Mouse (Mus musculus) myocyte (in vitro differentiated cells): ENCODE measurements around the gene Ptpro. TPM values are rescaled to one million over a fixed set of nuclear protein-coding genes. Genes with fewer than 3 reads are reported as not detected.

Experiments
- H3K27me3 ChIP-seq: one replicate; pipeline ENCODE4 v1.6.1; 2011; ENCODE audit not compliant: control insufficient read depth, insufficient read depth, insufficient read length
- H3K36me3 ChIP-seq: one replicate; pipeline ENCODE4 v1.6.1; 2011; ENCODE audit not compliant: control insufficient read depth, insufficient read depth
- H3K4me2 ChIP-seq: one replicate; pipeline ENCODE4 v1.6.1; 2011; ENCODE audit warnings: low read depth, control low read depth
- H3K4me3 ChIP-seq: one replicate; pipeline ENCODE4 v1.5.1; 2011; ENCODE audit warnings: mild to moderate bottlenecking, control low read depth, moderate library complexity
- H3K79me2 ChIP-seq: one replicate; pipeline ENCODE4 v1.6.1; 2011; ENCODE audit not compliant: control insufficient read depth, insufficient read depth
- H3ac ChIP-seq: one replicate; pipeline ENCODE4 v1.6.1; 2011; ENCODE audit not compliant: control insufficient read depth, insufficient read length
- CEBPB ChIP-seq: IDR thresholded peaks from 2 replicates; pipeline ENCODE4 v1.6.1; 2011; ENCODE audit warnings: mild to moderate bottlenecking, moderate library complexity; ENCODE audit not compliant: poor library complexity, insufficient read depth, severe bottlenecking
- E2F4 ChIP-seq: IDR thresholded peaks from one replicate; pipeline ENCODE4 v1.6.1; 2011; ENCODE audit warnings: mild to moderate bottlenecking, control low read depth, moderate library complexity; ENCODE audit not compliant: insufficient read depth
- MAX ChIP-seq: IDR thresholded peaks from one replicate; pipeline ENCODE4 v1.6.1; 2011; ENCODE audit warnings: low read depth, mild to moderate bottlenecking, control low read depth
- MYOD1 ChIP-seq, 3 experiments: IDR thresholded peaks; one replicate each; pipeline ENCODE4 v1.6.1; 2011; ENCODE audit warnings: control low read depth in 2 of 3, low read depth in 2 of 3, mild to moderate bottlenecking in 2 of 3, moderate library complexity in 1 of 3; ENCODE audit not compliant: insufficient read length in 2 of 3, control insufficient read depth in 1 of 3
- MYOG ChIP-seq, 3 experiments: IDR thresholded peaks; one replicate each; pipeline ENCODE4 v1.6.1; 2011; ENCODE audit warnings: control low read depth in 2 of 3, low read depth in 2 of 3, mild to moderate bottlenecking in 2 of 3; ENCODE audit not compliant: insufficient read length in 2 of 3, control insufficient read depth in 1 of 3, insufficient read depth in 1 of 3
- POLR2A ChIP-seq: IDR thresholded peaks from one replicate; pipeline ENCODE4 v1.6.1; 2011; ENCODE audit warnings: low read depth, mild to moderate bottlenecking, control low read depth, moderate library complexity; ENCODE audit not compliant: insufficient read length
- POLR2AphosphoS2 ChIP-seq: IDR thresholded peaks from one replicate; pipeline ENCODE4 v1.6.1; 2011; ENCODE audit warnings: low read depth, control low read depth; ENCODE audit not compliant: insufficient read length
- REST ChIP-seq: IDR thresholded peaks from one replicate; pipeline ENCODE4 v1.6.1; 2011; ENCODE audit warnings: mild to moderate bottlenecking, control low read depth, moderate library complexity; ENCODE audit not compliant: insufficient read depth, insufficient read length
- SRF ChIP-seq: IDR thresholded peaks from one replicate; pipeline ENCODE4 v1.6.1; 2011; ENCODE audit warnings: low read depth; ENCODE audit not compliant: control insufficient read depth, insufficient read length
- TCF12 ChIP-seq: IDR thresholded peaks from one replicate; pipeline ENCODE4 v1.6.1; 2011; ENCODE audit warnings: mild to moderate bottlenecking, control low read depth; ENCODE audit not compliant: poor library complexity, insufficient read depth, severe bottlenecking
- TCF3 ChIP-seq: IDR thresholded peaks from one replicate; pipeline ENCODE4 v1.6.1; 2011; ENCODE audit warnings: low read depth, control low read depth; ENCODE audit not compliant: insufficient read length
- USF1 ChIP-seq: IDR thresholded peaks from one replicate; pipeline ENCODE4 v1.6.1; 2011; ENCODE audit warnings: low read depth, mild to moderate bottlenecking, control low read depth, moderate library complexity
- polyA plus RNA-seq: library from polyadenylated mRNA; unstranded; fragments of >200 nt; fragmentation: generic; extraction: Trizol; gene quantifications from one replicate; pipeline ENCODE4 v1.2.1, GENCODE M21; 2012; ENCODE audit warnings: missing spikeins

The Ptpro gene
- polyA plus RNA-seq, 1 experiment = not detected

- Histone ChIP-seq H3K27me3 (peaks cover 5% of the 10 kb centered on the region), H3K36me3 (no peaks in the 10 kb centered on the region), H3K79me2 (no peaks in the 10 kb centered on the region), H3K4me3 (no peak overlapping the region), H3K4me2 (no peak overlapping the region), H3ac (no peak overlapping the region)
- TF ChIP-seq REST (no peak), POLR2A (no peak), POLR2AphosphoS2 (no peak), CEBPB (no peak), E2F4 (no peak), USF1 (no peak), MYOD1 (IDR thresholded peaks at IDR 0.05; ENCODE audit: control insufficient read depth in 1 of 3, insufficient read length in 2 of 3, low read depth in 2 of 3) (no peak), MYOG (IDR thresholded peaks at IDR 0.05; ENCODE audit: control insufficient read depth in 1 of 3, insufficient read depth in 1 of 3, insufficient read length in 2 of 3, low read depth in 2 of 3) (no peak), SRF (no peak), MAX (no peak), TCF12 (no peak), TCF3 (no peak)
These were observed 160.9 kb downstream of the Ptpro start for GRCm38 (mm10) chr6:137413045-137413444.

- H3K4me2 ChIP-seq = no peak overlapping the region
- H3ac ChIP-seq = no peak overlapping the region
- H3K36me3 ChIP-seq = no peaks in the 10 kb centered on the region
- H3K27me3 ChIP-seq = no peaks in the 10 kb centered on the region
- H3K4me3 ChIP-seq = no peak overlapping the region
- no peak for TF ChIP-seq E2F4
- no peak for TF ChIP-seq MYOD1 (IDR thresholded peaks at IDR 0.05; ENCODE audit: control insufficient read depth in 1 of 3, insufficient read length in 2 of 3, low read depth in 2 of 3)
- TF ChIP-seq TCF3 = no peak
- TF ChIP-seq USF1 = no peak
- TF ChIP-seq MAX = no peak
- TF ChIP-seq CEBPB = no peak
- TF ChIP-seq POLR2AphosphoS2 = no peak
- no peak for TF ChIP-seq TCF12
- no peak for TF ChIP-seq MYOG (IDR thresholded peaks at IDR 0.05; ENCODE audit: control insufficient read depth in 1 of 3, insufficient read depth in 1 of 3, insufficient read length in 2 of 3, low read depth in 2 of 3)
- TF ChIP-seq REST = no peak
- no peak for TF ChIP-seq SRF
- no peak for TF ChIP-seq POLR2A
- no peaks in the 10 kb centered on the region for H3K79me2 ChIP-seq
These were observed 162.6 kb downstream of the Ptpro start for GRCm38 (mm10) chr6:137414531-137415405.

- H3K27me3 ChIP-seq = no peaks in the 10 kb centered on the region
- H3K79me2 ChIP-seq = no peaks in the 10 kb centered on the region
- no peaks in the 10 kb centered on the region for H3K36me3 ChIP-seq
- TF ChIP-seq POLR2A = no peak
- no peak for TF ChIP-seq SRF
- no peak for TF ChIP-seq CEBPB
- no peak for TF ChIP-seq TCF12
- no peak for TF ChIP-seq TCF3
- TF ChIP-seq MYOG (IDR thresholded peaks at IDR 0.05; ENCODE audit: control insufficient read depth in 1 of 3, insufficient read depth in 1 of 3, insufficient read length in 2 of 3, low read depth in 2 of 3) = no peak
- TF ChIP-seq USF1 = no peak
- no peak for TF ChIP-seq POLR2AphosphoS2
- no peak for TF ChIP-seq MYOD1 (IDR thresholded peaks at IDR 0.05; ENCODE audit: control insufficient read depth in 1 of 3, insufficient read length in 2 of 3, low read depth in 2 of 3)
- no peak for TF ChIP-seq REST
- H3K4me2 ChIP-seq = no peak overlapping the region
- H3ac ChIP-seq = no peak overlapping the region
- H3K4me3 ChIP-seq = no peak overlapping the region
These were observed 170.7 kb downstream of the Ptpro start for GRCm38 (mm10) chr6:137422777-137423176.

- no peak overlapping the region for H3ac ChIP-seq
- no peak overlapping the region for H3K4me3 ChIP-seq
- TF ChIP-seq USF1 = no peak
- no peak for TF ChIP-seq REST
- TF ChIP-seq E2F4 = no peak
- TF ChIP-seq MYOD1 (IDR thresholded peaks at IDR 0.05; ENCODE audit: control insufficient read depth in 1 of 3, insufficient read length in 2 of 3, low read depth in 2 of 3) = no peak
- TF ChIP-seq POLR2AphosphoS2 = no peak
- TF ChIP-seq MAX = no peak
- no peak for TF ChIP-seq TCF12
- TF ChIP-seq TCF3 = no peak
- no peak for TF ChIP-seq MYOG (IDR thresholded peaks at IDR 0.05; ENCODE audit: control insufficient read depth in 1 of 3, insufficient read depth in 1 of 3, insufficient read length in 2 of 3, low read depth in 2 of 3)
- TF ChIP-seq SRF = no peak
- TF ChIP-seq POLR2A = no peak
- TF ChIP-seq CEBPB = no peak
- H3K27me3 ChIP-seq = no peaks in the 10 kb centered on the region
- H3K36me3 ChIP-seq = no peaks in the 10 kb centered on the region
- H3K4me2 ChIP-seq = no peak overlapping the region
- H3K79me2 ChIP-seq = no peaks in the 10 kb centered on the region
These were observed 171.7 kb downstream of the Ptpro start for GRCm38 (mm10) chr6:137423830-137424229.
